Mouse (Mus musculus): ENCODE measurements around the gene Fanci.

The Fanci gene

GRCm38 (mm10) chr7:79387140-79387539, 4.6 kb upstream of the Fanci start:
- no peak for DNase-seq (ENCODE audit: low read depth, low spot score)

DNA sequence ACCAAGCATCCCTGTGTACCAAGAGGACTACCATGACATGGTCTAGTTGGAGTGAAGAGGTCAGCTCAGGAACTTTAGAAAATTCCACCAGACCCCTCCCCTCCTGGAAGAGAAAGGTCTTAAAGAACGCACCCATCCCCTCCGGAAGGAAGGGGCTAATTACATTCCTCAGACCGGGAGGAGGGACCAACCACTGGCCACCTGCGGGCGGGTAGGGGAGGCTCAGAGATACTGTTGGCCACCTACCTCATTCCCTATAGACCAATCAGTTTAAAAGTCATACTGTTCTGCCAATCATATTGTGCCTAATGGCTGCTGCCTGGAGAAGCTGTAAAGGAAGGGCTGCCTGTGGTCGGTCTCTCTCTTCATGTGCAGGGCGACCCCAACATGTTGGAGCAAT, 3.7 kb upstream of the Fanci start:
- no peak for DNase-seq (ENCODE audit: low read depth, low spot score)

GRCm38 (mm10) chr7:79388671-79389206, 3.0 kb upstream of the Fanci start:
- no peak for DNase-seq (ENCODE audit: low read depth, low spot score)

- DNase-seq (ENCODE audit: low read depth, low spot score), result no peak
Observed at GRCm38 (mm10) chr7:79390141-79390708, 1.5 kb upstream of the Fanci start.

- no peak for DNase-seq (ENCODE audit: low read depth, low spot score)
Observed at GRCm38 (mm10) chr7:79391471-79391870, 258 bp upstream of the Fanci start.

DNA sequence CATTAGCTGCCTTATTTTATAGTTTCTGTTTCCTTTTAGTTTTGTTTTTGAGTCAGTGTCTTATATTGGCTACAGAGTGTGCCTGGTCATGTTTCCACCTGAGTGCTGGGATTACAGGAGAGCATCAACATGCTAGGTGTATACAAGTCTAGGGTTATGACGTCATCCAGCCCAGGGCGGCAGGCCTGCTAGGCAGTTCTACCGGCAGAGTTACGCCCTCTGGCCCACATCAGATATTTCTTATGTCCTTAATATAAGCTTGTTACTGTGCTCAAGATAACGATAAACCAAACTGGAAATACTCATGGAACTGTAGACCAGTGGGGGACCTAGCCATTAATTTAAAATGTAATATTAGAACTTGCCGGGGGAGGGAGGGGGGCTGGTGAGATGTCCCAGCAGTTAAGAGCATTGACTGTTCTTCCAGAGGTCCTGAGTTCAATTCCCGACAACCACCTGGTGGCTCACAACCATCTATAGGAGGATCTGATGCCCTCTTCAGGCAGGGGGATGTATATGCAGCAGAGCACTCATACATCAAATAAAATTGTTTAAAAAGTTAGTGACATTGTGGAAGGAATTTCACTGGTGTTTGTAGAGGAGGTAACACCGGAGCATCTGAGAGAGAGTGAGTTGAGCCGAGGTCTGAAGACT, 1.3 kb downstream of the Fanci start:
- no peak for DNase-seq (ENCODE audit: low read depth, low spot score)

- DNase-seq (ENCODE audit: low read depth, low spot score), result no peak
Observed at GRCm38 (mm10) chr7:79393924-79394323, 2.2 kb downstream of the Fanci start.

- DNase-seq (ENCODE audit: low read depth, low spot score), result no peak
Observed at GRCm38 (mm10) chr7:79394666-79395065, 2.9 kb downstream of the Fanci start.

- DNase-seq (ENCODE audit: low read depth, low spot score), result no peak
Observed at GRCm38 (mm10) chr7:79395186-79395585, 3.5 kb downstream of the Fanci start.

- no peak for DNase-seq (ENCODE audit: low read depth, low spot score)
Observed at GRCm38 (mm10) chr7:79397446-79397963, 5.8 kb downstream of the Fanci start.

DNA sequence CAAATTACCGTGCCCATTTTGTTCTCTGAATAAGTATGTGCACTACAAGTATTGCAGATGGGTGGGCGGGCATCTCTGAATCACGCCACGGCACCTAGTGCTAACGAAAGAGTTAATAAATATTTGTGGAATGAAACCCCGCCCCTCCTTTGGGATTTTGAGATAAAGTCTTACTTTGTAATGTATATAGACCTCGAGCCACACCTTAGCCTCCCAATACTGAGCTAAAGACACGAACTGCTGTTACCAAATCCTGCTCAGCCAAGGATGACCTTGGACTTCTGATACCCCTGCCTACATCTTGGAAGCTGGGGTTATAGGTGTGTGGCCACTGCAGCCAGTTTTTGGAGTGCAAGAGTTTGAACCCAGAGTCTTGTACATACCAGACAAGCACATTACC, 6.7 kb downstream of the Fanci start:
- no peak for DNase-seq (ENCODE audit: low read depth, low spot score)

GRCm38 (mm10) chr7:79398971-79399370, 7.2 kb downstream of the Fanci start:
- no peak for DNase-seq (ENCODE audit: low read depth, low spot score)

GRCm38 (mm10) chr7:79400296-79400695, 8.6 kb downstream of the Fanci start:
- DNase-seq (ENCODE audit: low read depth, low spot score), result no peak

DNA sequence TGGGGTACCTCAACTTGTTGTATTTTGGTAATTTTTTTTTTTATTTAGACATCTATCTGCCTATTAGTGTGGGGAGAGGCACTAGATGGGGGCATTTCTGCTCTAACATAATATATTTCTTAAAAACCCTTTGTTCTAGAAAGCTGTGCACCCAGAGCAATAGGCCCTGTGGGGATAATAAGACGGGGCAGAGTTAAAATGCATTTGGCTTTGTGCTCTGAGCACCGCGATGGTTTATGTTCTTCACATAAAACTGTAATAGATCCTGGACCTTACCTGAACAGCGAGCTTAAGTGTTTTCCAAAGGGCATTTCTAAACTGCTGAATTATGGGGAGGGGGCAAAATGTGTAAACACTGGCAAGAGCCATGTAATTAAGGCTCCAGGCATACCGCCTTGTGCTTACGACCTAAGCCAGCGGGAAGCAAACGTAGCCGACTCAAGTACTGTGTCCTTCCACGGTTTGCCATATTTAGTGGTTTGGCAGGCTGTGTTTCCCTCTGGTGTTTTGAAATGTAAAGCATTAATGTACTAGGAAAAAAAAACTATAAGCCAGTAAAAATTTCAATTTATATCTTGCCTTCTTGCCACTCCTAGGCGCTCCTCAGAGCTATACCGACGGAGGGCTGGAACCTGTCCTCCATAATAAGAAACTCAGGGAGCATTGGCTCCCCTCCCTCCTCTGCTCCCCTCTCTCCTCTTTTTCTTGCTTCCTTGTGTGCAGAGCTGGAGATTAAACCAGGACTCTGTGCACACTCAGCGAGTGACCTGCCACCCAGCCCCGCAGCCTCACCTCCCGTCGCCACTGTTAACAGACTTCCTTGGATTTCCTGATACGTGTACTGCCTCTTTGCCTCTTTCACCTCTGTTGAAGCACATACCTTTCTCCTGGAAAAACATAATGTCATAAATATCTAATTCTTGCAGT, 23.0 kb downstream of the Fanci start:
- DNase-seq (ENCODE audit: low read depth, low spot score), result no peak

GRCm38 (mm10) chr7:79419950-79420349, 28.2 kb downstream of the Fanci start:
- DNase-seq (ENCODE audit: low read depth, low spot score), result no peak

DNA sequence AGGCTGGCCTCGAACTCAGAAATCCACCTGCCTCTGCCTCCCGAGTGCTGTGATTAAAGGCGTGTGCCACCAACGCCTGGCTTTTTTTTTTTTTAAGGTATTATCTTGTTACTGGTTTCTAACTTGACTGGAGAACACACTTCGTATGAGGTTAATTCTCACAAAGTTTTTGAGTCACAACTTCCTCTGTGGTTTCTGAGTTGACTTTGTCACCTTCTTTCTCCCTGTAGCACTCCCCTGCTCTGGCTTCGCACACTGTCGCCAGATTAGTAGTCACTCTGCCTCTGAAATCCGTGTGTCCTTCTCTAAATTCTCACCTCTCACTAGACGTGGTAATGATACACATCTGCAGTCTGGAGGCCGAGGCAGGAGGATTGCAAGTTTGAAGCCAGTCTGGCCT, 31.1 kb downstream of the Fanci start:
- DNase-seq (ENCODE audit: low read depth, low spot score), result no peak

DNA sequence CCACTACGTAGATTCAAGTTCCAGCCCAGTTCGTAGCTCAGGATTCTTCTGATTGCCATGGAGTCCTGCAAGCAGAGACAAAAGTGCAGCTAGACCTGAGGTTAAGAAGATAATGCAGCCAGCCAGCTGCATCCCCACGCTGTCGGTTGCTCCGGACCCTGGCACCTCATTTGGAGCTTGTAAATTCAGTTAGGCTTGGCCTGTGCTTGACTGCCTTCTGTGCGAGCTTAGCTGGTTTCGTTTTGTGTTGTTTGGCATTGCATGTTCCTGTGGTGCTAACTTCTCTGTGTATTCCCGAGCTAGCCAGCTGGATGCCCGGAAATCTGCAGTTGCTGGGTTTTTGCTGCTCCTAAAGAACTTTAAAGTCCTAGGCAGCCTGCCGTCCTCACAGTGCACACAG, 34.1 kb downstream of the Fanci start:
- DNase-seq (ENCODE audit: low read depth, low spot score), result no peak

- no peak for DNase-seq (ENCODE audit: low read depth, low spot score)
Observed at GRCm38 (mm10) chr7:79428243-79428642, 36.5 kb downstream of the Fanci start.

DNA sequence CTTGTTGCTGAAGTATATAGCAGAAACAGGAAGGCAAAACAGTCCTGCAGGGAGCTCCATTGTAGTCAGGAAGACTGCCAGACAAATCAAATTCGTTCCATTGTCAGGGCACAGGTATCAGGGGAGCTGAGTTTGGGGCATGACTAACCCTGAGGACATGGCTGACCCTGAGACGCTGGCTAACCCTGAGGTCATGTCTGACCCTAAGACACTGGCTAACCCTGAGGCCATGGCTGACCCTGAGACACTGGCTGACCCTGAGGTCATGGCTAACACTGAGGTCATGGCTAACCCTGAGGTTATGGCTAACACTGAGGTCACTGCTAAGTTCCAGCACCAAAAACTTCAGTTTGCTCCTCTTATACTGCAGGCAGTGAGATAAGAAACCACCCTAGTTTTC, 48.3 kb downstream of the Fanci start:
- DNase-seq (ENCODE audit: low read depth, low spot score), result no peak

GRCm38 (mm10) chr7:79447048-79447447, 55.3 kb downstream of the Fanci start:
- no peak for DNase-seq (ENCODE audit: low read depth, low spot score)

DNA sequence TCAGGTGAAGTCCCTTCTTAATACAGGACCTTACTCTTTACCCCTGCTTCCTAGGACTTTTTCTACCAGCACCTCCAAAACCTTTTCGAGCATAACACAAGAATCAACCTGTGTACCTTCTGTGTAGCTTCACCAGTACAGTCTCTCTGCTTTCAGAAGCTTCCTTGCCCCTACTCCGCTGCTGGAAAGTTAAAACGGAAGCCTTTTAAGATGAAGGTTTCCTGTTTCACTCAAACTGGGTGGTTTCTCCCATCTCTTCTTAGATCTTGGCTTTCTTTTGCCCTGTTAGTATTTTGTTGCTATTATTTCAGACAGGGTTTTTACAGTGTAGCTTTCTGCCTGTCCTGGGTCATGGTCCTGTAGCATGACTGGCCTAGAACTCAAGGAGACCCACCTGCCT, 55.8 kb downstream of the Fanci start:
- no peak for DNase-seq (ENCODE audit: low read depth, low spot score)

DNA sequence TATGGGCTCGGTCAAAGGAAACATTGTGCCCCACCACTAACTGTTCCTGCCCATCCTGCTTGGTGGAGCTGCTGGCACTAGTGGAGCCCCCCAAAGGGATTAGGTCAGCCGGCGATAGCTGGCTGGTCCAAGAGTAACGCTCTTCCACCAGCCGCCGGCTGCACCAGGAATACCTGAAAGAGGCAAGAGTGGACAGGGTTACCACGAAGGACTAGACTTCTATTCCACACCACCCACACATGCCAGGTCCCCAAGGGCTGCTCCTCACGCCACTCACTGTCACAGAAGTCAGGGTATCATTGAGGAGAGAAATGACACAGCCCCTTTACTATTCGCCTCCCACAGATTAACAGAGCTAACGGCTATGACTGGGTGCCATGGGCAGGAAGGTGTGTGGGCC, 70.0 kb downstream of the Fanci start:
- no peak for DNase-seq (ENCODE audit: low read depth, low spot score)

Data from skeletal muscle tissue, adult 2 months (tissue).